Mouse (Mus musculus) central nervous system, embryonic 18 days (tissue): ENCODE results near the gene Prrxl1. TPM values are rescaled to one million over a fixed set of nuclear protein-coding genes. Genes with fewer than 3 reads are reported as not detected.

Experiments
- polyA plus RNA-seq: library from polyadenylated mRNA; depleted of rRNA; stranded (reverse); fragments of >200 nt; gene quantifications from 2 replicates; pipeline ENCODE4 v1.2.3, GENCODE M21; 2012; rRNA removed

Prrxl1 gene
- polyA plus RNA-seq: 0.51 and 2.2 TPM in 2 replicates

GRCm38 (mm10) chr14:32599290-32600041 is at the start of gene Prrxl1:
Prrxl1 (plus strand) TSS chr14:32599407.

GRCm38 (mm10) chr14:32685124-32685826 is 86.1 kb downstream of the Prrxl1 start, which contains the start of gene 3425401B19Rik:
3425401B19Rik (minus strand) TSS chr14:32685293.

Other genes with a start within 250 kb of the Prrxl1 start
- 0.32 and 0.72 TPM in 2 replicates for gene 1700024G13Rik, start 211.0 kb upstream of the Prrxl1 start, polyA plus RNA-seq
- gene Slc18a3, start 134.6 kb upstream of the Prrxl1 start, polyA plus RNA-seq: 1.5 and 2.0 TPM in 2 replicates
- 0.95 and 0.96 TPM in 2 replicates for gene Chat, start 133.4 kb upstream of the Prrxl1 start, polyA plus RNA-seq
- gene Ercc6, start 85.9 kb upstream of the Prrxl1 start, polyA plus RNA-seq: 13.0 and 13.4 TPM in 2 replicates
- gene 3425401B19Rik, start 85.9 kb downstream of the Prrxl1 start, polyA plus RNA-seq: 0.01 and 0.13 TPM in 2 replicates
- 0.52 and 0.63 TPM in 2 replicates for gene Tmem273, start 186.6 kb downstream of the Prrxl1 start, polyA plus RNA-seq
- gene Fam170b, start 234.6 kb downstream of the Prrxl1 start, polyA plus RNA-seq: 0.04 TPM in 1 of 2 replicates, not detected in the other